Mouse (Mus musculus) mature B cell (primary cell): Measurements from ENCODE around the gene Gm21760.
"Not testable (repeated sequence)": the region's sequence is repeated elsewhere in the genome, so short reads cannot be mapped to it uniquely, and the experiment has no call there.

Source experiments
- in situ Hi-C: fragments of 300-500 bp; cut with MboI; formaldehyde crosslinking; loops from 2 replicates; pipeline ENCODE4 v1.14.3; 2019

Gm21760 gene

DNA sequence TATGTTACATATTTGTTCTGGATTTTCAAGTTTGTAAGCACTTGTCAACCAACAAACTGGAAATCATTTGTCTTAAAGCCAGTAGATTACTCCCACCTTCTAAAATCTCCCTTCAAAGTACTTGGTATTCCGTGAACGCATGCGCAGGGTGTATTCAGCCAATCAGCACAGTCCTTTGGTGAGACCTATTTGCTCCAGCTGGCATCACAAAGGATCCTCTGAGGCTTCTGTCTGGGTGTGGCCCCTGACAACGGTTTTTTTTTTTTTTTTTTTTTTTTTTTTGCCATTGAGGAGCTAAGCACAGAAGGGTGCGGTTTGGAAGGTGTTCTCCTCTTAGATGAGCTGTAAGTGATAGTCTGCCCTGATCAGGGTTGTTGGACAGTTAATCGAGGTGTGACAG is at the start of gene Gm21760:
Gene Gm21760 (plus strand): TSS at position 301 of the 400 bp plus-strand sequence.
- in situ Hi-C loops = not testable (repeated sequence)
